Mouse (Mus musculus): ENCODE measurements at regions not wholly inside any gene's neighbourhood (a gene's known extent, or its start where the extent isn't known, plus 50 kb on each side); places are given as distances from the start of the nearest gene placed in this dataset.
"Not testable (repeated sequence)": the region's sequence is repeated elsewhere in the genome, so short reads cannot be mapped to it uniquely, and the experiment has no call there.

DNA sequence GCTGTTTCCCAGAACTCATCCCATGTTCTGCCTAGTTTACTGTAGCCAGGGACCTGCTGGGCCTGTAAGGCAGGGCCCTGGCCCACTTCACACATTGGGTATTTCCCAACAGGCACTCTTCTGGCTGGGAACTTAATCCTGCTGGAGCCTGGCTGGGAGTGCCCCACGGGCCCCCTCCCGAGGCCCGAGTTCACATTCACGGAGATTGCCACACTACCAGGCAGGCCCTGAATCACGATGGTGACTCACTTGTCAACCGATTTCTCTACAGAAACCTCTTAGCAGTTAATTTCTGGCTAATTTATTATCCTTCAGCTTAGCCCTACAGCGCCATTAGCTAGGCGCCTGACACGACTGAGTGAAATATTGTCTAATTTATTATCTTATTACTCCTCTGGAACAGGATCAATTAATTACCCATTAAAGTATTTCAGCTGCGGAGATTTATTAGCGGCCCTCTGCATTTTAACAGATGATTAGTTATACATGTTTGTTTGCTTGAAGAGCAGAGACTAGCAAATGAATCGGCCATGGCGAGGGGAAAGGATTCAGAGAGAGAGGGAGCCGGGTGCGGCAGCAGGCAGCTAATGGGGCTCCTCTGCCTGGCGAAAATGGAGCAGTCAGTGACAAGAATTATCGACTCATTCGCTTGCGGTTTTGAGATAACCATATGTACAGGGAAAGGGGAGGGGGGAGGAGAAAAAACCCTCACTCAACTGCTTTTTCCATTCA is 229.7 kb upstream of the Zfp703 start:
- DNase-seq (ENCODE audit: low spot score in 2 of 2): no peak

DNA sequence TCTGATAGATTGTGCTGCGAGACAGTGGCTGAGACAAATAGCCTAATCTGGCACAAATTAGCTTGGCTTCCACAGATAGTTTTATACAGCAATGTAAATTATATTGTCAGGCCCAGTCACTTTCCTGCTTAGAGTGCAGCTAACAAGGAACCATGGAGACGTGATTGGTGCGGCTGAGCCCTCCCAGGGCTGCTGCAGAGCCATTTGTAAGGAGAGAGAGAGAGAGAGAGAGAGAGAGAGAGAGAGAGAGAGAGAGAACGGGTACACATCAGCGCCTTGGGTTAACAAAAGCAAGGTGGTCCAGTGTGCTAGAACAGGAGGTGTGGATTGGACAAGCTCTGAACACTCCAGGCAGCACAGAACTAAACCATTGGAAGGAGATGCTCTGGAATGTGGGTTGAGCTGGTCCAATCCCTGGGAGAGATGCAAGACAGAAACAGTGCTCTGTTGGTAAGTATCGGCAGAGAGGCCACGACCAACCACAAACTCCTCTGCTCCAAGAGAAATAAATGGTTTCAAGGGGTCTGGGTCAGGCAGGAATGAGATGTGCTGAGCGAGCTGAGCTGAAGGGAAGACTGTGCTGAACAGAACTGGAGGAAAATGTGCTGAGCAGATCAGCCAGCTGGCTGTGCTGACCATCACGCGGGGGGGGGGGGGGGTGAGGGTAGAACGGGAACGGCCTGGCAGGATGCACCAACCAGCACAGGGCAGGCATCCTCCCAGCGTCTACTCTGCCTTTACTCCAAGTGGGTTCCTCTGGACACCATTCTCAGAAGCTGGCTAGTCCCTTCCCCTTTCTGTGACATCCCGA is 228.8 kb upstream of the Zfp703 start:
- no peak for DNase-seq (ENCODE audit: low spot score in 2 of 2)

DNA sequence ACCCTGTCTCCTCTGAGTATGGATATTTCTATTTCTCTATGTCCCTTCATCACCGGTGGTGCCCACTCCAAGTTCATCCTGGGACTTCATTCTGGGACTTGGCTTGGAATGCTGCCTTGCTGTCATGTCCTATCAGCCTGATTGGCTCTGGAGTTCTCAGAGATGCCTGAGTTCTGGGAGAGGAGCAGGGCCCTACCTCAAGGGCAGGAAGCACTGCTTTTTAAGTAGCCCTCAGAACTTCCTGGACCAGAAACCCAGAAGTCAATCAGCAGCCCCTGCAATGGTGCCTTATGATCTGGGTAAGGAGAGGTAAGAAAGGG is 228.2 kb upstream of the Zfp703 start:
- no peak for DNase-seq (ENCODE audit: low spot score in 2 of 2)

DNA sequence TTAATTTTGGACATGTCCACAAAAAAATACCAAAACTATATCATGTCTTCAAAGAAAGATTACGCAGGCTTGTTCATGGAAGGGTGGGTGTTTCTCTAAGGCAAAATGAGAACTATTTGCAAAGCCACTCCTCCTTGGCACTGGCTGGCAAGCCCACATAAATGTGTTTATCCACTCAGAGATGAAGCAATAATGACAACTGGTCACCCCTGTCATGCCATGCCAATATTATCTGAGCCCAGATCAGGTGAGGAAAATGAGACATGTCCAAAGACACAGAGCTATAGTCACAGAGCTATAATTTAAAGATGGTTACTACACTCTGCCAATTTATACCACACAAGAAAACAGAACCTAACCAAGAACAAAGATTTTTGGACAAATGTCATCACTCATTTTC is 227.0 kb upstream of the Zfp703 start:
- DNase-seq (ENCODE audit: low spot score in 2 of 2): no peak

DNA sequence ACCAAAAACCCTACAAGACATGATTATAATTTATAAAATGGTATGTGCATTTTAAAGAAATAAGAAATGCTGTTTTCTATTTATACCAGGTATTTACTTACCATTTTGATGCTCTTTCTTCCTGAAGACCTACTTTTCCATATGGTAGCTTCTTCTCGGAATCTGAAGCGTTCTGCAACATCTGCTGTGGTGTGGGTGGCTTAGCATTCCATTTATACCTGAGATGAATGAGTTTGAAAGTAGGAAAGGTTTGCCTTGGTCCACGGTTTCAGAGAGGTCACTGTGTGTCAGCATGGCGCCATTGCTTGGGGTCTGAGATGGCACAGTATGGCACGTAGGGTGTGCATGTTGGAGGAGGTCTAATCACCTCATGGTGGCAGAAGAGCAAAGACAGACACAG is 225.5 kb upstream of the Zfp703 start:
- peak in 1 of 2 experiments; percentile 68 for DNase-seq (ENCODE audit: low spot score in 2 of 2)

DNA sequence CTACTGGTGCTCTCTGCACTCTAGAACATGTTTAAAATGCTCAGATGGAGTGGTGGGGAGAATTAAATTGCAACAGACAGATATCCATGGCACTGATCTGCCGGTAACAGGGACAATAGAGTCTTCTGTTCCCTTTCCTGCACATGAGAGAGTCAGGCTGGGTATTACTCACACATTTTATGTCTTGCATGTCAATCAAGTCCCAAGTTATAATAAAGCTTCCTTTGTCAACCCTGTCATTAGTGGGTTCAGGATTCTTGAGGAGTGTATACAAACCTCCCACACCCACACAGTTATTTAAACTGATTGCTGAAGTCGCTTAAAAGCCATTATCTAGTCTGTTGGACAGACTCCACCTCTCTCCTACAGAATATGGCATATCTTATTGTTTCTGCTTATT is 220.7 kb upstream of the Zfp703 start:
- no peak for DNase-seq (ENCODE audit: low spot score in 2 of 2)

DNA sequence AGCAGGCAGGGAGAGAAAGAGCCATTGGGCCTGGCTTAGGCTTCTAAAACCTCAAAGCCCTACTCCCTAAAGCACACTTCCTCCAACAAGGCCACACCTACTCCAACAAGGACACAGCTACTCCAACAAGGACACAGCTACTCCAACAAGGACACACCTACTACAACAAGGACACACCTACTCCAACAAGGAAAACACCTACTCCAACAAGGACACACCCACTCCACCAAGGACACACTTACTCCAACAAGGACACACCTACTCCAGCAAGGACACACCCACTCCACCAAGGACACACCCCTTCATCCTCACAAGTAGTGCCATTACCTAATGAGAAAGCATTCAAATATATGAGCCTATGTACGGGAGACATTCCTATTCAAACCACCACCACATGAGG is 216.4 kb upstream of the Zfp703 start:
- DNase-seq (ENCODE audit: low spot score in 2 of 2): no peak

DNA sequence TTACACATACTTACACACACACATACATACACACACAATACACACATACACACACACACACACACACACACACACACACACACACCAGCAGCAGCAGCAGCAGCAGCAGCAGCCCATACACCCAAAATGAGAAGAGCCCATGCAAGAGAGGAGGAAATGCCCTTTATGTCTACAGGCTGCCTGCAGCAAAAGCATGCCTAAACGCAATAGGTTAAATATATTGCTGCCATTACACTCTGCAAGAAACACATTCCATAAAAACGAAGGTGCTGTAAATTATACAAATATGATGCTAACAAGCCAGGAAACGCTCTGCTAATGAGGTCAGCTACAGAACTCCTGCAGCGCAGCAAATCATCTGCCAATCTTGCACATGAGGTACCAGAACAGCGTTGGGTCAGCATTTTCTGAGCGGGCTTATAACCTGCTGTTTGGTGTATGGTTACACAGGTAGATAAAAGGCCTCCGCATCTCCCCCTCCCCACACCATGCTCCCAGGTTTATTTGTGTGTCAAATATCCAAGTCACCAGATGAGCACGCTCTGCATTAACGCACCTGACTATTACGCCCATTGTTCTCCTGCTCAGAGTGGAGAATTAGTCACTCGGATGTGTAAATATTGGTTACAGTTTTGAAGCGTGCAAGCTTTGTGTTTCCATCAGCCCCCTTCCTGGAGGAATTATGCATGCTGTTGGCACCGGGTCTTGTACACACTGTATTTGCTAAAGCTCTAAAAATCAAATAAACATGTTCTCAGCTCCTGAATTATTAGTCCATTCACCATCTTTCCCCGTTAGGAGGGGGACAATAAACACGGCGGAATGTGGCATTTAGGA is 214.0 kb upstream of the Zfp703 start:
- no peak for DNase-seq (ENCODE audit: low spot score in 2 of 2)

DNA sequence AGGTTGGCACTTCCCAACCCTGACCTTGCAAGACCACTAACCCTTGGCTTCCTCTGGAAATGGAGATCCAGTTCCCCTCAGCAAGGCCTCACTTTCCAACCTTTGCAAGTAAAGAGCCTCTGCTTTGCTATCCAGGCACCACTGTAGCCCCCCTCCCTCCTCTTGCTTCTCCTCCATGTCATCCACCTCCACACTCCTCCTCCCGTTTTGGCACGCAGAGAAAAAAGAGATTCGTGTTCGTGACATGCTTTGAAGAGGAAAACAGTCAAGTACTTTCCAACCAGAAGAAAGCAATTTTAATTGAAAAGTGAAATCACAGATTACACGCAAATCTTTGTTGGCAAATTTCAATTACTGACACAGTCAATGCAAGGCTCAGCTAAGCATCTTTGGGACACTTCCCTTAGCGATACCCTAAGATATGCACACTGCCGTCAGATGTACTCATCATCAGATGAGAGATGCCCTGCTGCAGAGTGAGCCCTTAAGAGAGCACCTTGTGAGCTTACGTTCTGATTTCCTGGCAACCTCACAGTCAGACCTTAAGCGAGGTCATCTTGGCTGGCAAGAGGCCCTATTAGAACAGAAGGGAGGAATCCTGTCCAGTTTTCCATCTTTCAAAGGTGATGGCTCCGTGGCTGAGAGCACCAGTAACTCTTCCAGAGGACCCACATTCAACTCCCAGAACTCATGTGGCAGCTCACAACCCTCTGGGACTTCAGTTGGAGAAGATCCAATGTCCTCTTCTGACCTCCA is 208.5 kb upstream of the Zfp703 start:
- no peak for DNase-seq (ENCODE audit: low spot score in 2 of 2)

DNA sequence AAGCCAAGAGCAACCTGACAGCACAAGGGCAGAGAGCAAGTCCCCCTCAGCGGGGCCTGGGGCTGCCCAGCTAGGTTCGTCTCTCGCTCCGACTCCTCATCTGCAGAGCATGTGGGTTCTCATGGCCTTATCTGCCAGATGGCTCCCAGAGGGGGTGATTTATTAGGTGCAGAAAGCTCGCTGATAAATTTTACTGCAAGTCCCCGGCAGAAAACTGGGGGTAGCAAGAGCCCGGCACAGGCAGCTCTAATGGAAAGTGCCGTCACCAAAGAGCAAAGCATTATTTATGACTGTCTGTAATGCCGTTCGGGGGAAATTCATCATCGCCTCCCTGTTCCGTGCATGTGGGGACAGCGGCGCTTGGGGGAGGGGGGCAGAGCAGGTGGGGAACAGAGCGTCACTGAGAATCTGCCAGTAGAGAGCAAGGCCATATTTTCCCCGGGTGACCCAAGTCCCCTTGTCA is 206.7 kb upstream of the Zfp703 start:
- DNase-seq (ENCODE audit: low spot score in 2 of 2): no peak

DNA sequence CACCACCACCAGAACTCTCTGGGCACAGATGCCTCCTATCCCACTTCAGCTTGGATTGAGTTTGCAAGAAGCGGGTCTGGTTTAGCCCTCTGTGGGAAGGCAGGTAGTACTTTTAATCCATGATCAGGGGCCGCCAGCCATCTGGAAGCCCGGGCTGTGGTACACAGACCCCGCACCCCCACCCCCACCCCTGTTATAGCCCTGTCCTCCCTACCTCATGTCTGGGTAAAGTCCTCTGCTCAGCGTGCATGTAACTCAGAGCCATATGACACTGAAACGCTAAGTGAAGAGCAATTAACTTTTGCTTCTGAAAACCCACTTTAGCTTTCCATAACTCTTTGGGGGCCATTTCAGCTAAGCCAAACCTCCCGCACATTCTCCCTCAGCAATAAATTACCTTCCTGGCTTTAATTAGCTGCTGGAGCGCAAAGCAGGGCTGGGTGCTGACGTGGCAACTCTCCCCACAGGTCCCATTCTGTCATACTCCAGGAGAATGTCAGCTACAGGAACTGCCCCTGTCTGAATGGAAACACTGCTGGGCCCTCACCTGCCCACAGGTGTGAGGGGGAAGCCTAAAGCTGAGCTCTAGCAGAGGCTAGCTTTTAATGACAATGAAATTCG is 198.1 kb upstream of the Zfp703 start:
- DNase-seq (ENCODE audit: low spot score in 2 of 2): no peak

DNA sequence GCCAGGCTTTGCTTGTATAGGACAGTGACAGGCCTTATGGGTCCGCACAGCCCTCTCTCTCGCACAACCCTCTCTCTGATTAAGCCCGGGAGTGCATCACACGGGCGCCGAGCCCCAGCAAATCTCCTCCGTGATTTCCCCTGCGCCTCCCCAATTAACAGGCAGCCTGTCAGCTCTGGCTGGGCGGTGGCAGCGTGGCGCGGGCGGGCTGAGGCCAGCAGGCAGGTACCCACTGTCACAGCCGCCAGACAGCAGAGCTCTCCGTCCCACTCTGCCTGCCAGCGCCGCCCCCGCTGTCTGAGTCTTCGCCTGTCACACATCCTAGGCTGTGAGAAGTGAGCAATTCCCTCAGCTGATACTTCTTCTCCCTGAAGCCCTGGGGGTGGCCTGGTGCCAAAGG is 196.6 kb upstream of the Zfp703 start:
- DNase-seq (ENCODE audit: low spot score in 2 of 2): peak in 1 of 2 experiments; percentile 81

DNA sequence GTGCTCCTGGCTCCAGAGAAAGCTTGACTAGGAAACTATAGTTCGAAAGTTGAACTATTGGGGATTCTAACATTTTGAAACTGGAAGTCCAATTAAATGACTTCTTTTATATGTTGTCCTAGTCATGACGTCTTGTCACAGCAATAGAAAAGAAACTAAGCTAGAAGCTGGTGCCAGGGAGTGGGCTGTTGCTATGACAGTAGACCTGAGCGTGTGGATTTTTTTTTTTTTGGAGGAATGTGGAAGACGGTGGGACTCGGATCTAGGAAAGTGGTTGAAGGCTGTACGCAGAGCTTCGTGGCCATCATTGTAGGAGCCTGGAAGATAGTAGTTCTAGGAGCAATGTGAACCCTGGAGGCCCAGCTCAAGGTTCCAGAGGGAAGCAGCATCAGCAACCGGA is 194.2 kb upstream of the Zfp703 start:
- DNase-seq (ENCODE audit: low spot score in 2 of 2): not testable (repeated sequence)

DNA sequence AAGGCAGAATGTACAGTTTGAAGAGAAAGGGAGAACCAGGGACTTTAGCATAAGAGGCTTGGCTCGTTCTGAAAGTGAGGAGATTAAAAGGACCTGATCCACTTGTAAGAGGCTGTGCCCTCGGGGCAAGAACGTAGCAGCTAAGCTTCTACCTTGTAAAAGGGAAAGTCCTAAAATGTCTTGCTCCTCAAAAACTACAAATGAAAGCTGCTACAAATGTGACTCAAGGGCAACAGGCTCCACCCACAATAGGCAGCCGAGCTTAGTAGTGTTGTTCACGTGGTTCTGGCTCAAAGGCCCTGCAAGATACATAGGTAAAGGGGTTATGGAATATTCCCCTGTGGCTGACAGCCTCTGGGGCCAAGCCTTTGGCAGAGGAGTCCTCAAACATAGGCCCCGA is 192.7 kb upstream of the Zfp703 start:
- DNase-seq (ENCODE audit: low spot score in 2 of 2): no peak

DNA sequence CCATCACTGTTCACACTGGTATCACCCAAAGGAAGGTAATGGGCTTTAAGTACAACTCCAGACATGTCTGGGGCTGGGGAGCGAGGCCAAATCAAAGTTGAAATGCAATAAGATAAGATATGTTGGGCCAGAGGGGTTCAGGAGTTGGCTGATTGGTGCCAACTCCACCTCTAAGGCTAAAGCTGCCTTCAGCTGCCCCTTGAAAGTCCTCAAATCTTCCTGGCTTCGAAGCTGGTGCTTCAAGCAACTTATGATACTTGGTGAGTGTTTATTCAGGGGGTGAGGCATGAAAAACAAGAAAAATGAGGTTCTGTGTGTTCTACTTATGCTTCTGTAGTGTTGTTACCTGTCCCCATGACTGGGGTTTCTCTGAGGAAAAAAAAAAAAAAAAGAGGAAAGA is 185.3 kb upstream of the Zfp703 start:
- DNase-seq (ENCODE audit: low spot score in 2 of 2): no peak

DNA sequence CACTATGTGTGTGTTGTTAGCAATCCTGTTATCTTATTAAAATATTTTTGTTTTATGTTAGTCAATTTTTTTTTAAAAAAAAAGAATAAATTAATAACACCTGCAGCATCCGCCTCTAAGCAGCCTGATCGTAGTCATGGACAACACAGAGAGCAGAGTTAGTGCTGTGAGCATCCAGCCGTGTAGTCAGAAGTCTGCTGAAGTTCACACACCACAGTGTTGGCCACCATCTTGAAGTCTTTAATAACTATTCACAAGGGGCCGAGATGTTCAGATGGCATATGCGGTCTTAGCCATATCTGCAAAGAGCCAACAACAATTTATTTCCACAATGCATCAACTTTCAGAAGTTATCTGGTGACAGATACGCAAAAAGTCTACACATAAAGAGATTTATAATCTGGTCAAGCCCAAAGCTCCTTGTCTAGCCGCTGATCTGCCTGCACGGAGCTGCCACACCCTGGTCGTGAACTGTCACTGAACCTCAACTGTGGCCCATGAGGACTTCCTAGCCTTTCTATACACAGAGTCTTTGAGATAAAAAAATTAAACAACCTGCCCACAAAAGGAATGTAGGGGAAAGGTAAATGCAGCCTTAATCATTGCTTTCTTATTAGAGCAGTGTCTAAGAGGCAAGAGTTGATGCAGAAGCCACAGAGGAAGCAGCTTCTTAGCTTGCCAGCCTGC is 183.4 kb upstream of the Zfp703 start:
- DNase-seq (ENCODE audit: low spot score in 2 of 2): no peak

DNA sequence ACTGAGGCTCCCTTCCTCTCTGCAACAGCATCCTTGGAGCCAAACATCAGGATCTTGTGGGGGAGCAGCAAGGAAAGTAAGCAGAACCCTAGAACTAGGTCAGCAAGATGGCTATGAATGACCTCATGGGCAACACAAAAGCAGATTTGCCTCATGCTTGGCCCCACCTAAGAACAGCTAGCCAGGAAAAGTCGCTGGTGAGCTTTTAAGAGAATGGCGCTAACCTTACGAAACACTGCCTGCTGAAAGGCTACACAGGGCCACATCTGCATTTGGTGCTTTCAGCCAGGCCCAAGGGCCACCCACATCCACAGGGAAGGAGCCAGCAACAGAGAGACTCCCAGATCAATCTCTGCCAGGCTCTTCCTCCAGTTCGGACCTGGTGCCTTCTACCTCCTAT is 182.7 kb upstream of the Zfp703 start:
- DNase-seq (ENCODE audit: low spot score in 2 of 2): no peak

DNA sequence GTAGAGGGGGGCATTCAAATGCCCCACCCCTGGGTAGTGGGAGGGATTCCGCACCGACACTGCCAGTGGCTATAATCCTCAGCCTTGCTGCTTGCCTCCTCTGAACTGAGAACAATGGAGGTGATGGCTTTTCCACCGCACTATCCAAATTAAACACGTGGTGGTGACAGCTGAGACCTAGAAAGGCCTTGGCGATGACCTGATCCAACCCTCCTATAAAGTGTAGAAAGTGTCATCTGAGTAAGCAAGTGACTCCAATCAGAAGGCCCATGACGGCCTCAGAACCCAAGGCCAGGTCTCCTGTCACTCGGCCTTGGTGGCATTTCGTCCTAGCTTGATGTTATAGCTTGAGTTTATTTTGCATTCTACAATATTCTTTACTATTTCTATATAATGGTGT is 181.5 kb upstream of the Zfp703 start:
- DNase-seq (ENCODE audit: low spot score in 2 of 2): no peak

DNA sequence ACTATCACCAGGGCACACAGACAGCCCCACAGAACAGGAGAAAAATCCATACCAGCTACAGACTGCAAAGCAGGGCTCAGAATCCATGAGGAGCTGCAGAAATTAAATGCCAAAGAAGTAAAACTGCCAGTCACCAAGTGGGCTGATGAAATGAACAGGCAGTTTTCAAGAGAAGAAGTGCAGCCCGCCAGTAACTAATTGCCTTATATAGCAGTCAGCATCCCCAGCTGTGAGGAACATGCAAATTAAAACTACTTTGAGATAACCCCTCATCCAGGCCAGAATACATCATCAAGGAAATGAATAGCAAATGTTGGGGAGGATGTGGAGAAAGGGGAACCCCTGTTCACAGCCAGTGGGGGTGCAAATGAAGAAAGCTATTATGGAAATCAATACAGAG is 177.3 kb upstream of the Zfp703 start:
- no peak for DNase-seq (ENCODE audit: low spot score in 2 of 2)

DNA sequence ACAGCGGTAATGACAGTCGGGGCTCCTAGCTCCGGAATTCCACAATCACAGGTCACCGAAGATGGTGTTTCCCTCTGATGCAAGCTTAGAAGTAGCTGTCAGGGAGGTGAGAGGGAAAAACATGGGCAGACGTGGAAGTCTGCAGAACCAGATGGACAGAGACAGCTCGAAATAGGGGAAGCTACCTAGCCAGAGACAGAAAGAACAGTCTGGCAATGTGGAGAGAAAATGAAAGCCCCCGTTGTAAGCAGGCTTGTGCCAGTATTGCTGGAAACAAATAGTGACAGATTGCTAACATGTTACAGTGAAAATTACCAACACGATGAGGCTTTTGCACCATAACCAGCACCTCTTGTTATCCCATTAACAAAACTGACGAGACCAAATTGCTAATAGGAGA is 173.0 kb upstream of the Zfp703 start:
- DNase-seq (ENCODE audit: low spot score in 2 of 2): no peak

DNA sequence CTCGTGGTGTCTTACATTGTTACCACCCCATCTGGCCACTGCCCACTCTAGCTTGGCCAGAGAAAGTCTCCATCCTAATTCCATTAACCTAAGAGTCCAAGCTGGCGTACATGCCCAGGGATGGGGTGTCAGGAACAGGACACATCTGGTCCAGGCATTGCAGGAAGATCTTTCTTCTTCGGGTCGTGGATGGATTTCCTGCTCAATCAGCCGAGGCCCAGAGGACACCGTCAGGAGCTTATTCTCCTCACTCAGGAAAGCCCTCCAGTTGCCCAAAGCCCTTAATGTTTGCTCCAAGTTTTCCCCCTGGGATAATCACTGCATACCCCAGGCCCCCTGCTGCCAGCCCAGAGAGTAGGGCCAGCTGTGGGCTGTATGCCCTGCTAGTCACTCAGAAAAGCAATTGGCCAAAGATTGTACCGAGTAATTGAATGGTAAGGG is 172.2 kb upstream of the Zfp703 start:
- no peak for DNase-seq (ENCODE audit: low spot score in 2 of 2)
